Mouse (Mus musculus) ES-Bruce4 (cell line): Measurements from ENCODE around the gene H2-Ab1. TPM values are rescaled to one million over a fixed set of nuclear protein-coding genes. Genes with fewer than 3 reads are reported as not detected.

ENCODE experiments used
- H3K27ac ChIP-seq: 2 replicates; pipeline ENCODE4 v1.5.1; 2012; ENCODE audit warnings: low read length, inconsistent platforms; ENCODE audit not compliant: insufficient read depth
- H3K27me3 ChIP-seq: 2 replicates; pipeline ENCODE4 v1.6.1; 2012; ENCODE audit warnings: mild to moderate bottlenecking, low read length, inconsistent platforms; ENCODE audit not compliant: control insufficient read depth, poor library complexity, insufficient read depth, severe bottlenecking
- H3K36me3 ChIP-seq: 2 replicates; pipeline ENCODE4 v1.6.1; 2012; ENCODE audit warnings: inconsistent platforms, mild to moderate bottlenecking, low read length, moderate library complexity; ENCODE audit not compliant: control insufficient read depth, poor library complexity, insufficient read depth, severe bottlenecking
- H3K4me1 ChIP-seq: one replicate; pipeline ENCODE4 v1.8.1; 2011; ENCODE audit warnings: low read length; ENCODE audit not compliant: control insufficient read depth, insufficient read depth
- H3K4me3 ChIP-seq: 2 replicates; pipeline ENCODE4 v1.5.1; 2011; ENCODE audit warnings: low read depth, mild to moderate bottlenecking, low read length
- H3K9ac ChIP-seq: 2 replicates; pipeline ENCODE4 v1.6.1; 2012; ENCODE audit warnings: low read depth, mild to moderate bottlenecking, inconsistent platforms; ENCODE audit not compliant: poor library complexity, severe bottlenecking
- H3K9me3 ChIP-seq: replicated peaks from 2 replicates; pipeline ENCODE4 v1.6.1; 2012; ENCODE audit warnings: mild to moderate bottlenecking, low read length, inconsistent platforms; ENCODE audit not compliant: control insufficient read depth, poor library complexity, insufficient read depth, severe bottlenecking
- CTCF ChIP-seq: IDR thresholded peaks from one replicate; pipeline ENCODE4 v1.8.1; 2011; ENCODE audit warnings: low read depth, low read length
- EP300 ChIP-seq: IDR thresholded peaks from 2 replicates; pipeline ENCODE4 v1.6.1; 2011; ENCODE audit warnings: low read depth, low read length; ENCODE audit not compliant: insufficient read depth
- POLR2A ChIP-seq: IDR thresholded peaks from one replicate; pipeline ENCODE4 v1.8.1; 2011; ENCODE audit warnings: low read length; ENCODE audit not compliant: insufficient read depth
- polyA plus RNA-seq: library from polyadenylated mRNA; stranded (reverse); fragments of >200 nt; gene quantifications from 2 replicates; pipeline ENCODE4 v1.2.4, GENCODE M21; 2011; ENCODE audit warnings: low read depth; ENCODE audit not compliant: missing spikeins, insufficient read depth, insufficient read length

The H2-Ab1 gene
- polyA plus RNA-seq, 1 experiment, result 2.4 TPM

DNA sequence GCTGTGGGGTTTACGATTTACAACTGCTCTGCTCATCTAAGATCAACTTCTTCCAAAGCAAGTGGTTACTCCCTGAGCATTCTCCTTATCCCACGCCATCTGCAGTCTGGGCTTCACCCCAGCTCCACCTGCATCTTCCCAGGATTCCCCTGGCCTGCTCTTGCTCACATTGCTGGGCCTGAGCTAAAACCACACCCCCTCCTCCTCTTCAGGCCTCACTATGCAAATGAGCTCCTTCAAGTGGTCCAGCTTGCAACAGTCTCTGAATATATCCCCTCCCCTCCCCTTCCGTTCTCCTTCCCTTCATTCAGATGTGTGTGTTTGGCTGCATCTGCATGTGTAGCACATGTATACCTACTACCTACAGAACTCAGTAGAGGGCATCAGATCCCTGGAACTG lies 41.9 kb downstream of the H2-Ab1 start:
- no peak overlapping the region for H3K9ac ChIP-seq
- peaks cover 1% of the 10 kb centered on the region for H3K4me1 ChIP-seq
- H3K4me3 ChIP-seq, result no peak overlapping the region
- TF ChIP-seq POLR2A, result no peak
- no peak for TF ChIP-seq CTCF
- TF ChIP-seq EP300, result no peak
- H3K27ac ChIP-seq, result no peak overlapping the region
- no peaks in the 10 kb centered on the region for H3K27me3 ChIP-seq
- H3K36me3 ChIP-seq, result no peaks in the 10 kb centered on the region
- H3K9me3 ChIP-seq, result no peaks in the 10 kb centered on the region

DNA sequence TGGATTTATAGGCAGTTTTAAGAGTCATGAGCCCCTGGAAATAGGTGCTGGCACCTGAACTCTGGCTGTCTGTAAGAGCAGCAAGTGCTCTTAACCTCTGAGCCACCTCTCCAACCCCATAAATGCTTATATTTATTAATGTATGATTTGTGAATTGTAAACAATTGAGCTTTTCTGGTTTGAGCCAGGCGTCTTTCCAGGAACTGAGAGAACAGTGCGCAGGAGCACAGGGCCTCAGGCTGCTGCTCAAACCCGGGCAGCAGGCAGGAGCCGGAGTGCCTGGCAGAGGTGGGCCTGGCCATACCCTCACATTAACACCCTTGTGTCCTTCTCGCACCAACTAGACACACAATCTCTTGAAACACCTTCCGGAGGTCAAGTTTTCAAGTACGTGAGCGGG lies 42.6 kb downstream of the H2-Ab1 start:
- no peaks in the 10 kb centered on the region for H3K27me3 ChIP-seq
- H3K27ac ChIP-seq, result no peak overlapping the region
- H3K36me3 ChIP-seq, result no peaks in the 10 kb centered on the region
- no peaks in the 10 kb centered on the region for H3K9me3 ChIP-seq
- peaks cover 1% of the 10 kb centered on the region for H3K4me1 ChIP-seq
- H3K9ac ChIP-seq, result no peak overlapping the region
- no peak for TF ChIP-seq EP300
- TF ChIP-seq POLR2A, result no peak
- no peak for TF ChIP-seq CTCF
- H3K4me3 ChIP-seq, result no peak overlapping the region

DNA sequence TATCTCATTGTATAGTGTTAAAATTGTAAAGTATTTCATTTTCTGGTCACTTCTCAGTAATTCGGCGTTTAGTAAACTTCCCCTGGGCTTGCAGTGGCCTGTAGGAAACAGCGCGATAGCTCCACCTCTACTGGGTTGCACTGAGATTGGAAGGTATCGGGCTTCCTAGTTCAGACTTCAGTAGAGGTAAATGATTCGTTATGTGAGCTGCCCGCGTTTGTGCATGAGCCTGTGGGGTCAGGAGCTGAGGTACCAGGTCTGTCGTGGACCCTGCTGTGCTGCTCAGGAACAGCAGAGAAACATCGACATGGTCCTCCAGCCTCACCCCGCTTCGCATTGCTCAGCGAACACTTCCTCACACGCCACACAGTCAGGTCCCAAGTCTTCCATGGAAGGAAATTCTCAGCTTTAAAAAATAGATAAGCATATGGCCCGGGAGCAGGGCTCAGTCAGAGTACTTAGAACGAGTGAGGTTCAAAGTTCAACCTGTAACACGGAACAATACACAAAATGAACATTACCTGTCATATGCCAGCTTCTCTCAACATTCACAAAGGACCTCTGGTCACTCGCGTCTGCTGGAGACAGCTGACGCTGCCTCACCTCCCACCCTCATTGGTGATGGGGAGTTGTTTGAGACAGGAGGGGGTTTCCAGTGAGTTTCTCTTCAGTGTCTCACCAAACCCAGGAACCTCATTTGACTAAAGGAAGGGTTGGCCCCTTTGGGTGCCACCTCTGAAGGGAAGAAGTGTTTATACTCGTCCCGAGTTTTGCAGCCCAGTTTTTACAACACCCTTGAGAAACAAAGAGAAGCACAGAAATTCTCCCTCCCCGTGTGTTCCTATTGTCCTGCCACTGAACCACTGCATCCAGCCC lies 43.4 kb downstream of the H2-Ab1 start:
- H3K9ac ChIP-seq, result no peak overlapping the region
- H3K4me3 ChIP-seq, result no peak overlapping the region
- no peak for TF ChIP-seq EP300
- no peak for TF ChIP-seq POLR2A
- no peak for TF ChIP-seq CTCF
- no peaks in the 10 kb centered on the region for H3K4me1 ChIP-seq
- H3K27ac ChIP-seq, result no peak overlapping the region
- no peaks in the 10 kb centered on the region for H3K36me3 ChIP-seq
- H3K27me3 ChIP-seq, result no peaks in the 10 kb centered on the region
- H3K9me3 ChIP-seq, result no peaks in the 10 kb centered on the region

- no peaks in the 10 kb centered on the region for H3K4me1 ChIP-seq
- no peak for TF ChIP-seq EP300
- no peak for TF ChIP-seq CTCF
- no peak for TF ChIP-seq POLR2A
- H3K9me3 ChIP-seq, result no peaks in the 10 kb centered on the region
- no peak overlapping the region for H3K4me3 ChIP-seq
- H3K27me3 ChIP-seq, result no peaks in the 10 kb centered on the region
- no peaks in the 10 kb centered on the region for H3K36me3 ChIP-seq
- H3K9ac ChIP-seq, result no peak overlapping the region
- no peak overlapping the region for H3K27ac ChIP-seq
These were observed 44.2 kb downstream of the H2-Ab1 start for GRCm38 (mm10) chr17:34301670-34302190.

- H3K27ac ChIP-seq, result no peak overlapping the region
- no peaks in the 10 kb centered on the region for H3K9me3 ChIP-seq
- H3K27me3 ChIP-seq, result no peaks in the 10 kb centered on the region
- no peaks in the 10 kb centered on the region for H3K4me1 ChIP-seq
- H3K36me3 ChIP-seq, result no peaks in the 10 kb centered on the region
- no peak for TF ChIP-seq POLR2A
- no peak for TF ChIP-seq EP300
- no peak for TF ChIP-seq CTCF
- H3K4me3 ChIP-seq, result no peak overlapping the region
- H3K9ac ChIP-seq, result no peak overlapping the region
These were observed 46.3 kb downstream of the H2-Ab1 start for GRCm38 (mm10) chr17:34303789-34304188.

DNA sequence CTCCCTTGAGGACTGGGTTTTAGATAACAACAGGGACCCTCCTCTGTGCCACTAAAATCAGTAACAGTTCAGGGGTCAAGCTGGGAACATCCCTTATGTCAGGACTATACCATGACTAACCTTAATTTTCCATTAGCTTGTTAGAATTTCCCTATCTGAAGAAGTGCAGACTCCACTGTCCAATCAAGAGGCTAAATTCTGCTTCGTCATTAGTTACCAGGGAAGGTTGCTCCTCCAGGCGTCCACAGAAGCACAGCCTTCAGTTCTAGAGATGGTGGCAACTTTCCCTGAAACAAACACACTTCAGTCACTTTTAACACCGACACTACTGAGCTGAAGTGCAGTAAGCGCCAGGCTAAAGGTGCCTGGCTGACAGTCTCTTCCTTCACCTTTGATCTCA lies 47.3 kb downstream of the H2-Ab1 start:
- no peaks in the 10 kb centered on the region for H3K4me1 ChIP-seq
- H3K9ac ChIP-seq, result no peak overlapping the region
- no peak overlapping the region for H3K4me3 ChIP-seq
- TF ChIP-seq EP300 (no peak), CTCF (no peak), POLR2A (no peak)
- H3K27me3 ChIP-seq, result no peaks in the 10 kb centered on the region
- H3K36me3 ChIP-seq, result no peaks in the 10 kb centered on the region
- H3K9me3 ChIP-seq, result no peaks in the 10 kb centered on the region
- no peak overlapping the region for H3K27ac ChIP-seq
